Mouse (Mus musculus): ENCODE results near the gene Zfyve16.

GRCm38 (mm10) chr13:92530721-92531211 lies at the start of gene Zfyve16:
- TF ChIP-seq CTCF (IDR thresholded peaks at IDR 0.05; ENCODE audit: borderline replicate concordance, extremely low read depth, insufficient read depth, insufficient read length): no peak
- TF ChIP-seq POLR2A (IDR thresholded peaks at IDR 0.05; ENCODE audit: borderline replicate concordance, extremely low read depth, insufficient read depth, insufficient read length, poor library complexity, severe bottlenecking): peak; percentile 93
